Mouse (Mus musculus) small intestine, adult 2 months (tissue): ENCODE measurements at regions not wholly inside any gene's neighbourhood (a gene's known extent, or its start where the extent isn't known, plus 50 kb on each side); places are given as distances from the start of the nearest gene placed in this dataset.

Source experiments
- CTCF ChIP-seq: fragments of 200-500 bp; IDR thresholded peaks from 2 replicates; pipeline ENCODE4 v1.5.1; 2012; ENCODE audit warnings: low read depth, mild to moderate bottlenecking, control low read depth, inconsistent platforms, low read length, moderate library complexity, mixed read lengths; ENCODE audit not compliant: insufficient replicate concordance, insufficient read length; ENCODE audit errors: extremely low read depth
- POLR2A ChIP-seq: fragments of 200-500 bp; IDR thresholded peaks from 2 replicates; pipeline ENCODE4 v1.6.1; 2012; ENCODE audit warnings: low read depth, mild to moderate bottlenecking, control low read depth, inconsistent platforms, low read length, moderate library complexity

GRCm38 (mm10) chr3:36360933-36361332 lies 114.8 kb downstream of the Anxa5 start:
- no peak for TF ChIP-seq CTCF
- no peak for TF ChIP-seq POLR2A
